Mouse (Mus musculus) ES-E14 (cell line): Measurements from ENCODE around the gene Hspb1.

ENCODE experiments used
- HCFC1 ChIP-seq: IDR thresholded peaks from 2 replicates; pipeline ENCODE4 v1.6.1; 2012; ENCODE audit warnings: low read length, inconsistent platforms, borderline replicate concordance; ENCODE audit not compliant: insufficient read depth
- ZC3H11A ChIP-seq: IDR thresholded peaks from 2 replicates; pipeline ENCODE4 v1.6.1; 2012; ENCODE audit warnings: low read depth, mild to moderate bottlenecking, inconsistent platforms, low read length, borderline replicate concordance

DNA sequence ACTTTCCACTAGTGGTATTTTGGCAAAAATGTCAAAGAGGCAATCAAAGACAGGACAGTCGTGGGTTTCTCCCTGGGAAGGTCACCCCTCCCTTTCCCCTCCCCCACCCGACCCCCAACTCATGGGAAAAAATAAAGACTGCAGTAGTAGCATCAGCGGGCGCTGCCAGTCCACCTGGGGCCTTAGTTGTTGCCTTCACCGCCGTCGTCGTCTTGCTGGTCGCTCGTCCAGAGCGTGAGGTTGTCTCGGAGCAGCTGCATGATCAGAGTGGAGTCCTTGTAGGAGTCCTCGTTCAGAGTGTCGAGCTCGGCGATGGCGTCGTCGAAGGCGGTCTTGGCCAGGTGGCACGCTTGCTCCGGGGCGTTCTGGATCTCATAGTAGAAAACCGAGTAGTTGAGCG, 23.1 kb downstream of the Hspb1 start:
- TF ChIP-seq ZC3H11A (no peak), HCFC1 (no peak)
